Mouse (Mus musculus): ENCODE measurements at regions not wholly inside any gene's neighbourhood (a gene's known extent, or its start where the extent isn't known, plus 50 kb on each side); places are given as distances from the start of the nearest gene placed in this dataset.

DNA sequence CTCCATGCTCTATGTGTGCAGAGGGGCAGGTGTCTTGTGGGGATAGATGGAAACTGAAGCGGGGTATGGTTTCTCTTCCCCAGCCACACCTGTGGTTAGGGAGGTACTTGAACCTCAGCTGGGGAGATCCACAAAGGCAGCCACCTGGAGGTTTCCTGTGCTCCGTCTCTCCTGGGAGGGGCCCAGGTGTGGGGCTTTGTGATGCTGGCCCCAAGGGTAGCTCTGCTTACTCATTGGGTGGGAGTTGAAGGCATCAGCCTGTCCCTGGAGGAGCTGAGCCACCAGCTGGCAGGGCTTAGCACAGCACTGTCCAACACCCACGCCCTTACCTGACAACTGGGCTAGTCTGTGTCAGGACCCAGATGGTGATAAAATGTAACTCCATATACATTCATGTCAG is 81.4 kb downstream of the Lhx2 start:
- Histone ChIP-seq H3K36me3 (replicated peaks) (no peaks in the 10 kb centered on the region), H3K27me3 (ENCODE audit: insufficient read depth, low read length) (peaks cover 51% of the 10 kb centered on the region), H3K9me3 (replicated peaks) (no peaks in the 10 kb centered on the region), H3K4me1 (ENCODE audit: insufficient read depth, low read depth, low read length) (0 out of 2 replicates have a peak, but pooled peaks cover 2% of the 10 kb centered on the region), H3K4me3 (ENCODE audit: low read depth, low read length) (no peak overlapping the region)
- ATAC-seq (ENCODE audit: extremely low read depth, insufficient number of reproducible peaks, low FRiP score, poor library complexity, severe bottlenecking) (no peak), DNase-seq (ENCODE audit: low spot score) (no peak)
- no peak for TF ChIP-seq GATA2 (IDR thresholded peaks at IDR 0.05; ENCODE audit: borderline replicate concordance, low read depth, low read length)
- TF ChIP-seq CTCF (IDR thresholded peaks at IDR 0.05; ENCODE audit: low read depth, low read length) = no peak
- no peak for TF ChIP-seq POLR2AphosphoS5 (IDR thresholded peaks at IDR 0.05; ENCODE audit: insufficient replicate concordance, low read depth, low read length)
- no peak for TF ChIP-seq GATA1 (IDR thresholded peaks at IDR 0.05; ENCODE audit: borderline replicate concordance, low read length)
- no peak for TF ChIP-seq TAL1 (conservative IDR thresholded peaks at IDR 0.05; ENCODE audit: low read depth, low read length)

DNA sequence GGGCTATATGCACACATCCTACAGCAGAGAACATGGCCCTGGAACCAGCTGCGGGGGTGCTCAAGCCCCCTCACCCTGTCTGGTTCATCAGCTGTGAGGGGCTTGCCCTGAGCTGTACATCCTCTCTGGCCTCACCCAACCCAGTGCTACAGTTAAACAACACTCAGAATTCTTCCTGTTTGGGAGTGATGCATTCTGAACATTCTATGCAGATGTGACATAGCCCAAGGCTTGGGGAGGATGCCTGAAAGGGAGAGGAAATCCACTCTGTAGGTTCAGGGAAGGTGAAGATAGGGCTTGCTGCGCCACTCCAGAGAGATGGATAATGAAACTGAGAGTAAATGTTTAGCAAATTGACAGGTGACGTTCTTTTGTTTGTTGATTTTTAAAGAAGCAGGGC is 83.3 kb downstream of the Lhx2 start:
- DNase-seq (ENCODE audit: low spot score) (no peak), ATAC-seq (ENCODE audit: extremely low read depth, insufficient number of reproducible peaks, low FRiP score, poor library complexity, severe bottlenecking) (no peak)
- Histone ChIP-seq H3K27me3 (ENCODE audit: insufficient read depth, low read length) (peaks cover 49% of the 10 kb centered on the region), H3K9me3 (replicated peaks) (no peaks in the 10 kb centered on the region), H3K36me3 (replicated peaks) (no peaks in the 10 kb centered on the region), H3K4me3 (ENCODE audit: low read depth, low read length) (no peak overlapping the region), H3K4me1 (ENCODE audit: insufficient read depth, low read depth, low read length) (0 out of 2 replicates have a peak, but pooled peaks cover 2% of the 10 kb centered on the region)
- TF ChIP-seq CTCF (IDR thresholded peaks at IDR 0.05; ENCODE audit: low read depth, low read length) (no peak), TAL1 (conservative IDR thresholded peaks at IDR 0.05; ENCODE audit: low read depth, low read length) (no peak), GATA1 (IDR thresholded peaks at IDR 0.05; ENCODE audit: borderline replicate concordance, low read length) (no peak), GATA2 (IDR thresholded peaks at IDR 0.05; ENCODE audit: borderline replicate concordance, low read depth, low read length) (no peak), POLR2AphosphoS5 (IDR thresholded peaks at IDR 0.05; ENCODE audit: insufficient replicate concordance, low read depth, low read length) (no peak)

DNA sequence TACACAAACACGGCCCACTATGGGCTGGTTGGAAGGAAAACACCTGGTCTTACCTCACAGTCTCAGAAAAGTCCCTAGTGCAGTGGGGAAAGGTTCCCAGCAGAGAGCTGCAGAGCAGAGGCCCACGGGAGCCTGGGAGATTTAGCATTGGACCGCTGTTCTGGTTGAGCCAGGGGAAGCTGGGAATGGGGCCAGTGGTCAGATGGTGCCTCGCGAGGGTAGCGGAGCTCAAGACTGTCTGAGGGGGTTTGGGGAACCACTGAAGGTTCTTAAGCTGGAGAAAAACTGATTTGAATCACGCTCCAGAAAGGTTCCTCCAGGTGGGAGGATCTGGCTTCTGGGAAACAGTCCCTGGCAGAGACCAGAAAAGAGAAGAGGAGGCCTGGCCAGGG is 84.8 kb downstream of the Lhx2 start:
- Histone ChIP-seq H3K27me3 (ENCODE audit: insufficient read depth, low read length) (peaks cover 52% of the 10 kb centered on the region), H3K36me3 (replicated peaks) (no peaks in the 10 kb centered on the region), H3K9me3 (replicated peaks) (no peaks in the 10 kb centered on the region; the same call in 1 of the 2 replicates), H3K4me1 (ENCODE audit: insufficient read depth, low read depth, low read length) (0 out of 2 replicates have a peak, but pooled peaks cover 2% of the 10 kb centered on the region), H3K4me3 (ENCODE audit: low read depth, low read length) (no peak overlapping the region)
- no peak for TF ChIP-seq GATA1 (IDR thresholded peaks at IDR 0.05; ENCODE audit: borderline replicate concordance, low read length)
- TF ChIP-seq TAL1 (conservative IDR thresholded peaks at IDR 0.05; ENCODE audit: low read depth, low read length) = no peak
- ATAC-seq (ENCODE audit: extremely low read depth, insufficient number of reproducible peaks, low FRiP score, poor library complexity, severe bottlenecking) = no peak
- no peak for DNase-seq (ENCODE audit: low spot score)

DNA sequence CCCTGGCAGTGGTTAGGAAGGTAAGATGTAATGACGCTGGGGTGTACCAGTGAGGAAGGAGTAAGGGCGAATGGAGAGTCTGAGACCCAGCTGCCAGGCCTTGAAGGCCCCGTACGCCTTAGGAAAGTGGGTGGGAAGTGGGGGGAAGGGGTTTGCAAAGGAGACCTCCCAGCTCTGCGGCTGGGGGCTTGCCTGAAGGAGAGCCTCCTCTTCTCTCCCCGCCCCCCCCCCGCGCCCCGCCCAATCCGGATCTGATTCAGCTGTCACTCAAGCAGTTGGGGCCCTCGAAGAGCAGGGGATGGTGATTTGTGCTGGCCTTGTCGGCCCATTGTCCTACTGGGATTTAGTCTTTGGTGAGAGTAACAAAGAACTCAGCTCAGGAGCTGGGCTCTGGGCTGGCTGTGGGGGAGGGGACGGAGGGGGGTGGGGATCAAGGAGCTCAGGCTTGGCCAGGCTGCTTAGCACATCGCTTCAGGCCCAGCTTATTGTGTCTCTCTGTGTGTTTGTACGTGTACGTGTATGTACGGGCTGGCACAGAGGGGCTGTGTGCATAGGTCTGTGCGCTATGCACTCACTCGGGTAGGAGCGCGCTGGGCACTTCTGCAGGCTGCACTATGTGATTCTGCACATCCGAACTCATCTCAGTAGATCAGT is 85.3 kb downstream of the Lhx2 start:
- DNase-seq (ENCODE audit: low spot score) = no peak
- Histone ChIP-seq H3K4me1 (ENCODE audit: insufficient read depth, low read depth, low read length) (peaks cover 2% of the 10 kb centered on the region; the same call in 1 of the 2 replicates), H3K27me3 (ENCODE audit: insufficient read depth, low read length) (peaks cover 56% of the 10 kb centered on the region), H3K9me3 (replicated peaks) (no peaks in the 10 kb centered on the region; the same call in 1 of the 2 replicates), H3K36me3 (replicated peaks) (no peaks in the 10 kb centered on the region), H3K4me3 (ENCODE audit: low read depth, low read length) (no peak overlapping the region)
- TF ChIP-seq CTCF (IDR thresholded peaks at IDR 0.05; ENCODE audit: low read depth, low read length) (no peak), POLR2AphosphoS5 (IDR thresholded peaks at IDR 0.05; ENCODE audit: insufficient replicate concordance, low read depth, low read length) (no peak), GATA1 (IDR thresholded peaks at IDR 0.05; ENCODE audit: borderline replicate concordance, low read length) (no peak), TAL1 (conservative IDR thresholded peaks at IDR 0.05; ENCODE audit: low read depth, low read length) (no peak), GATA2 (IDR thresholded peaks at IDR 0.05; ENCODE audit: borderline replicate concordance, low read depth, low read length) (no peak)
- no peak for ATAC-seq (ENCODE audit: extremely low read depth, insufficient number of reproducible peaks, low FRiP score, poor library complexity, severe bottlenecking)

DNA sequence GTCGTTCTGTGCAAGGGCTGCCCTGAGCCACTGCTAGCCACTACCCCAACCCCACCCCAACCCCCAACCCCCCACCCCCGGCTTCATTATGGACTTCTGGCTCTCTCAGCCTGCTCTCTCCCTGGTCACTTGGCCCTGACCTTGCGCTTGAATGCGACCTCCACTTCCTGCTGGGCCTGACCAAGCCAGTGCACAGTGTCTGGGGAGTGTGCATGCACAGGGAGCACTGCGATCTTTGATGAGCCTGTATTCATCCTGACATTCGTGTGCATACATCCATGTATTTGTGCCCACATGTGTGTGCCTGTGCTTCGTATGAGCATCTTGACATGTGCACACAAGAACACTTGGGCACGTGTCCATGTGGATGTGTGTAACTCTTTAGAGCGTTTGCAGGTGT is 85.9 kb downstream of the Lhx2 start:
- no peak for ATAC-seq (ENCODE audit: extremely low read depth, insufficient number of reproducible peaks, low FRiP score, poor library complexity, severe bottlenecking)
- H3K4me1 ChIP-seq (ENCODE audit: insufficient read depth, low read depth, low read length) = peaks cover 2% of the 10 kb centered on the region; the same call in 1 of the 2 replicates
- no peak for DNase-seq (ENCODE audit: low spot score)
- TF ChIP-seq GATA2 (IDR thresholded peaks at IDR 0.05; ENCODE audit: borderline replicate concordance, low read depth, low read length) (no peak), CTCF (IDR thresholded peaks at IDR 0.05; ENCODE audit: low read depth, low read length) (no peak), POLR2AphosphoS5 (IDR thresholded peaks at IDR 0.05; ENCODE audit: insufficient replicate concordance, low read depth, low read length) (no peak), TAL1 (conservative IDR thresholded peaks at IDR 0.05; ENCODE audit: low read depth, low read length) (no peak), GATA1 (IDR thresholded peaks at IDR 0.05; ENCODE audit: borderline replicate concordance, low read length) (no peak)
- H3K36me3 ChIP-seq (replicated peaks) = no peaks in the 10 kb centered on the region
- H3K4me3 ChIP-seq (ENCODE audit: low read depth, low read length) = no peak overlapping the region
- no peaks in the 10 kb centered on the region; the same call in 1 of the 2 replicates for H3K9me3 ChIP-seq (replicated peaks)
- H3K27me3 ChIP-seq (ENCODE audit: insufficient read depth, low read length) = peaks cover 56% of the 10 kb centered on the region

DNA sequence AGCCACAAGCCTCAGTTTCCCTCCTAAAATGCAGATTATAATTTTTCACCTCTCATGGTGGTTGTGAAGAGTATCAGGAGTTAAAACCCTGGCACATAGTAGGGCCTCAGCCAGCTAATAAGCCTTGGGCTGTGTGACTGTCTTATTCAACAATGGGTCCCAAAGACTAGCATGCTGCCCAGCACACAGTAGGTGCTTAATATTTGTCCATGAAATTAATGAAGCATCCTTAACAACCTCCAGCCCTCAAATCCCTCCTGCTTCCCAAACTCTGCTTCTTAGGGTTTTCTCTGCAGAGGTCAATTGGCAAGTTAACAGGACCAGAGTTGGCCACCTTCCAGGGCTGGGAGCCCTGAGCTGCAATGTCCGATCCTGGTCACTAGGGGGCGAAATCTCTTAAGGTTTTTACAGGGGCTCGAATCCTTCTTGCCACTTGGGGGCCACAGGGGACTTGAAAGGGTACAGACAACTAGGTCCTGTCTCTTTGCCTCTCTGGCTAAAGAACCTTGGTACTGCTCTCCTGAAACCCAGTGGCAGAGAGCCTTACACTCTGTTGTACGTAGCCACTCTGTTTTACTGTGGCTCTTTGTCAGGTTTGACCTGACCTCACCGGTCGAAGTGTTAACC is 81.6 kb upstream of the Nek6 start:
- no peaks in the 10 kb centered on the region; the same call in 1 of the 2 replicates for H3K9me3 ChIP-seq (replicated peaks)
- TF ChIP-seq TAL1 (conservative IDR thresholded peaks at IDR 0.05; ENCODE audit: low read depth, low read length) = no peak
- TF ChIP-seq CTCF (IDR thresholded peaks at IDR 0.05; ENCODE audit: low read depth, low read length) = peak; percentile 85
- peak; percentile 49; the same call in 1 of the 2 replicates for ATAC-seq (ENCODE audit: extremely low read depth, insufficient number of reproducible peaks, low FRiP score, poor library complexity, severe bottlenecking)
- no peak overlapping the region for H3K4me3 ChIP-seq (ENCODE audit: low read depth, low read length)
- H3K4me1 ChIP-seq (ENCODE audit: insufficient read depth, low read depth, low read length) = peaks cover 12% of the 10 kb centered on the region
- H3K27me3 ChIP-seq (ENCODE audit: insufficient read depth, low read length) = peaks cover 41% of the 10 kb centered on the region
- H3K36me3 ChIP-seq (replicated peaks) = no peaks in the 10 kb centered on the region
- DNase-seq (ENCODE audit: low spot score) = peak; percentile 54
